Mouse (Mus musculus) kidney, adult 18-20 months (tissue): ENCODE measurements at regions not wholly inside any gene's neighbourhood (a gene's known extent, or its start where the extent isn't known, plus 50 kb on each side); places are given as distances from the start of the nearest gene placed in this dataset.

Source experiments
- DNase-seq: peaks from one replicate; pipeline ENCODE4 v3.0.0; 2021

DNA sequence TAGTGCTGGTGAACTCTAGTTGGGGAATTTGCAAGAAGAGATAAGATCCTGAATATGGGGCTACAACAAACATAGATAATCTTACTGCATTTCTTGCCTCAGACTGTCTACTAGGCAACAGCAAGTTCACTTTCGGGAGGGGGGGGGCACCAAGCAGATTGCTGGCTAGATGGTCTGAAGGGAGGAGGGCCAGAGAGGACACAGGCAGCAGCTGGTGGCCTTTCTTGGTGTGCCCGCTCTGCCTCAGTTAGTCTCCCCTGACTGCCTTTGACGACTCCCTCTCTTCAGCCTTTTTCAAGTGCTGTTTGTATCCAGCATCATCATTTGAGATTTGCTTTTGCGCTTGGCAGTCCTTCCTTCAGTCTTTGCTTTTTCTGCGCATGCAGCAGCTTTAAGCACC lies 242.2 kb downstream of the 1500009L16Rik start:
- DNase-seq, result no peak

DNA sequence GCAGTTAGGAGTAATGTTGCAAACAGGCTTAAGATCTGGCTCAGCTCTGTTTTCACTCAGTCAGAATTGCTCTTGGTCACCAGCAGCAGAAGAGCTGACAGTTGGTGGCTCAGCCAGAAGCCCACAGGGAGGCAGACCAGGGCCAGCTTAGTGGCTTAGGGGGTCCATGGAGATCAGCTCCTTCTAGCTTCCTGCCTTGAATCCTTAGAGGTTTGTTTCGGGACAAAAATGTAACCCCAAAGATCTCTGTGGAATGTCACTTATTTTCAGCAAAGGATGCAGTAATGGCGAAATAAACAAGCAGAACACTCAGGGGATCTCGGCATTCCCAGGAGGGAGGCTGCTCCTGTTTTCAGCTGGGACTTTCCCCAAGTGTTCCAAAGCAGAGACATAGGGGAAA lies 247.8 kb downstream of the 1500009L16Rik start:
- peak; percentile 9 for DNase-seq

DNA sequence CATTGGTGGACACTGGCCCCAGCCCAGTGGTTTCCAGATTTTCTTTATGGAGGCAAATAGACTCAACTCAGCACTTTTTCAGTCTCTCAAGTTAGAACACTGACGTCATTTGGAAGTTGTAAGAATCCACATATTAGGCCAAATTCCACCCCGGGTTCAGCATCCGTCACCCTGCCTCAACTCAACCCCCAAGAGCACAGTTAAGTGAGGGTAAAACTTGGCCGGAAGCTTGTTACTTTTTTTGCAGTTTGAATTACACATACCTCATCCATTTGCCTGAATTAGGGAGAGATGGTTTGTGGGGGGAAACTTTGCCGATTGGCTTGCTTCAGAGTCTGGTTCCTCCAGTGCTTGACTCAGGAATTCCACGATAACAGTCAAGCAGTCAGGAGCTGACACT lies 251.9 kb downstream of the 1500009L16Rik start:
- no peak for DNase-seq

DNA sequence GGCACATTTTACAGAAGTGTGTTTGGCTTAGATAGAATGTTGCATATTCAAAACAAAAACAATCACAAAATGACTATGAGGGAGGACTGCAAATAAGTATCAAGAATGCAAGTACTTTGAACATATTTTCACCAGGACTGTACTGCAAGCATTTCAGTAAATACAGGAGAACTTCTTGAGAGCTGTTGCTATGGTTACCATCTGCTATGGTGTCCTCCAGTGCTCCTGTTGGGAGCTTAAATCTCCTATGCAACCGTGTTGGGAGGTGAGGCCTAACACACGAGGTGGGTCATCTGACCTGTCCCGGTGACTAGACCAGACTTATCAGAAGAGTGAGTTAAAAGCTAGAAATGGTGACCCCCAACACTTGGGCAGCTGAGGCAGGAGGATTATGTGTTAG lies 253.9 kb downstream of the 1500009L16Rik start:
- no peak for DNase-seq

DNA sequence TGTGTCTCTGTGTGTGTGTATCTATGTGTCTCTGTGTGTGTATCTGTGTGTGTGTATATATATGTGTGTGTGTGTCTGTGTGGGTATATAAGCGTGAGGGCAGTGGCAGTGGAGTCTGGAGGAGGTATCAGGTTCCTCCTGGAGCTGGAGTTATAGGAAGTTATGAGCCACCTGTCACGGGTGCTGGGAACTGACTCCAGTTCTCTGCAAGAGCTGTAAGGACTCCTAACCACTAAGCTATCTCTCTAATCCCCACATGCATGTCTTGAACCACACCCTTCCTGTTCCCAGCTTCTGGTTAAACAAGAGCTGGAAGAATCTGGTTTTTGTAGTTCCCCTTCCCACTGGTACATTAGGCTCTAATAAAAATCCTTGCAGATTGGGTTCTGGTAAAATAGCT lies 257.3 kb downstream of the 1500009L16Rik start:
- no peak for DNase-seq

DNA sequence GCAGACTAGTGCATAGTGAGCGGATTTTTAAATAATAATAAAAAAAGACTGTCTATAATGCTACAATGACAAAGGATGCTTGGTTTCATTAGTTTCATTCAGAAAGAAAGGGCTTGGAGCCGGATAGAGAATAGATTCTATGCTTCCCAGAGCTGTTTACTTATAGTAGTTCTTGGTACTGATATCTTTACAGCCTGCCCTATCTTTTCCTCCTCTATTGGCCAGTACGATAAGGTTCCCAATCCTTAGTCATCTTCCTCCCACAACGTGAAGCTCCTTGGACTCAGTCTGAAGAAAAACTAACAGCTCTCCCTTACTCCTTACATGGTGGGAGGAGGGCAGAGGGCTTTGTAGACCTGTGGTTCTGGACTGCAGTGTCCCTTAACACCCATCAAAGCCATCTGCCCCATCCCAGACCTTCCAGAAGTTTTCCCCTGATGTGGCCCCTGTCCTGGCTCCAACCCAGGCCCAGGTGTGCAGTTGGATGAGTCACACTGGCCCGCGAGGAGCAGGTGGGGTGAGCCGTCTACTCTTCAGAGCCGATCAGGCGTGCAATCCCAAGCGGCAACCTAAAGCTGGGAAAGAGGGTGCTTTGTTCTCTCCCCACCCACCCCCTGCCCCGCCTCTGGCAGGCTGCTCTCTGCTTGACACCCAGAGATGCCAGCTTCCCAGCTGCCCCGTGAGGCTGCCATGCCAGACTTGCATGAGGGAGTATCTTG lies 262.2 kb downstream of the 1500009L16Rik start:
- no peak for DNase-seq

DNA sequence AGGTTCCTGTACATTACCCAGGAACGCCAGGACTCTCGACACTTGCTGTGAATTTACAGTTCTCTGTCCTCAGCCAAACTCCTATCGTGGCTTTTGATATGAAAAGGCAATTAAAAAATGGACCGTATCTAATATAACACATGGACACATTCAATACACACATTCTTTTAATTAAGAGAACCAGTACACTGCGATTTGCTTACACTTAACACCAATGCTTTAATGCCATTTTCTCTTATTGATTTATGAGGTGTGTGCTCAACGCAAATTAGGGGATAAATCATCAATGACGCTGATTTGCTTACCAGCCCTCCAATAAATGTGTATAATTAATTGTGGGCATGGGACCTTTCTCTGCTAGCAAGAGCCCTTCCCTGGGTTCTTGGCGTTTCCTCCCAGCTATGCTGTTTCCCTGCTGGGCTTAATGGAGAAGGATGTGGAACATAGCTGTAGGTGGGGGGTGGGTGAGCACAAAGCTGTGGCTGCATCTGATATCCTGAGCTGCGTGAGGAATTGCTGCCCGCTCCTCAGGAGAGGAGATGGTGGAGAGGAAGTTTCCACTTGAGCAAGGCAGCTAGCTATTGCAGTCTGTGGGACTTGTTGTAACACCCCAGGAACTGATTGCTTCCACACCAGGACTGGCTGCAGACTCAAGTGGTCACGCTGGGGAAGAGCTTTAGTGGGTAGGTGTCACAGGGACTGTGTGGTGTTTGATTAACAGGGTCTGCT lies 270.1 kb downstream of the 1500009L16Rik start:
- peak; percentile 15 for DNase-seq

DNA sequence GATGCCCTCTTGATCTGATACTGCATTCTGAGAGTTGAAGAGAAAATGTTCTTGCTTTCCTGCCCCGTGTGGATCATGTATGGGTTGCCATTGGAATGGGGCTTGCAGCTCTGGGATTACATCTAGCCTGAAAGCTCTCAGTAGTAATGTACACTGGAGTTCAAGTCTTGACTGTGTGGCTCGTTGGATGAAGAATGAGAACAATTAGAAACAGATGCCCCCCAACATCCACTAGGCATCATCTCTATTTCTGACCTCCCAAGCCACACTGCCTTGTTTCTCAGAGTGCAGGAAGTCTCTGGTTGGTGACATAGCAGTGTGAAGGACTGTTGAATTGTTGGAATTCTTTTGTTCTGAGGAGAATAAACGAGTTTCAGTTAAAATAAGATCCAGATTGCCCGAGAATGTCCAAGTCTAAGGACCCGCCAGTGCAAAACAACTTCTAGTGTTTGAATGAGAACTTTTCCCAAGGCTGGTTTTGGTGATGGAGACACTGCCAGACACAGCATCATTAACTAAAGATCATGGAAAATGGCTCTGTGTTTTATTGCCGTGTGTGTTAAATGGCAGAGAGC lies 272.4 kb downstream of the 1500009L16Rik start:
- DNase-seq, result no peak

DNA sequence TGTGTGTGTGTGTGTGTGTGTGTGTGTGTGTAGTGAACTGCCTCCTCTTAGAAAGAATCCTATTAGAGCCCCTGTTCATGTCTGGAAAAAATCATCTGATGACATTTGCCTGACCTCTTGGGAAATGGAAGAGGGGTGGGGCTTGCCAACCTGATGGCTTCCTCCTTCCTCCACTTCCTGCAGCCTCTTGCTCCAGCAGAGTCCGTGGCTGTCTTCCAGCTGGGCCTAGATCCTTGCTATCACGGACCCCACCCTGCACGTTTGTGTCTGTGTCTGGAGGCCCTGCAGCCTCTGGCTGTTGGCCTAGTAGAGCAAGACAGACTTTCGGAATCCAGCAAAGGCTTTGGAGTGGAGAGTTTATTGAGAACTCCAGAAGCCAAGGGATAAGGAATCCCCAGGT lies 273.2 kb downstream of the 1500009L16Rik start:
- peak; percentile 68 for DNase-seq

DNA sequence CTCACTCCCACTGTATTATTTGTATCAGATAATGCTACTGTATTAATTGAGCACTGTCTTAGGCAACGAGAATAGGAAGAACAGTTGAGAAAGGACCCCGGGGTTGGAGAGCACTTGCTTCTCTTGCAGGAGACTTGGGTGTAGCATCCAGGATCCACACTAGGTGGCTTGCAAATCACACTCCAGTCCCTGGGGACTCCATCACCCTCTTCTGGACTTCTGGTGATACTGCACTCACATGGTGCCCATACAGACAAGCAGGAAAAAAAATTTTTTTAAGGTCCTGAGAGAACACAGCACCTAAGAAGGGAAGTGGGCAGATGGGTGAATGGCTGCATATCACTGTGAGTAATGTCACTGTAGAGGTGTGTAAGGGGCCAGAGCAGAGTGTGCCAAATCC lies 273.8 kb downstream of the 1500009L16Rik start:
- DNase-seq, result no peak

DNA sequence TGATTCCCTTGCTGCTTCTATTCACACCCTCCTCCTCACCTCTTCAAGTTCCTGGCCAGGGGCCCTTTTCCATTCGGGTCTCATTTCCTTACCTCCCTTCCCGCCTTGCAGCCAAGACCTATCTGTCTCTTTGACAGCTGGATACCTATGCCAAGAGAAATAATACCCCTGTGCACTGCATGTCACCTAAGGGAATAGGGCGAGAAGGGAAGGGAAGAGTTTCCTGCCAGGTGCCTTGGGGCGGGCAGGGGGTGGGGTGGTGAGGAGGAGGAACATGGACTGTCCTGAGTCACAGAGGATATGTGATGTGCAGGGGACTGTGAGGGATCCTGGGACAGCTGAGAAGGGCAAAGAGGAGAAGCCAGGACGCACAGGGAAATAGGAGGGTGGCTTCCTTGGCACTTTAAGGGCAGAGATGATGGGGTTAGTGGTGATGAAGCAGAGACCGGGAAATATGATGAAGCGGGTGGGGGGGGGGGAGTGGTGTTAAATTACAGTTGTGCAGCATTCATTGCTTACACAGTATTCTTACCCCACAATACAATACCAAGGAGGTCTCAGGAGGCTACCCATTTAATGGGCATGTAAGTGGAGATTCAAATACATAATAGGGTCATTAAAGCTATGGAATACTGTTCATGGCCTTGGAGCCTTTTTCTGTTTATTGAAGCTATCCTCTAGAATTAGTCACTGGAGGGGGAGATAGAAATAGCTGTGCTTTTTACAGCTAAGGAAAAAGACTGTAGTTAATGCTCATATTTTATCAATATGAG lies 278.0 kb downstream of the 1500009L16Rik start:
- peak; percentile 45 for DNase-seq

DNA sequence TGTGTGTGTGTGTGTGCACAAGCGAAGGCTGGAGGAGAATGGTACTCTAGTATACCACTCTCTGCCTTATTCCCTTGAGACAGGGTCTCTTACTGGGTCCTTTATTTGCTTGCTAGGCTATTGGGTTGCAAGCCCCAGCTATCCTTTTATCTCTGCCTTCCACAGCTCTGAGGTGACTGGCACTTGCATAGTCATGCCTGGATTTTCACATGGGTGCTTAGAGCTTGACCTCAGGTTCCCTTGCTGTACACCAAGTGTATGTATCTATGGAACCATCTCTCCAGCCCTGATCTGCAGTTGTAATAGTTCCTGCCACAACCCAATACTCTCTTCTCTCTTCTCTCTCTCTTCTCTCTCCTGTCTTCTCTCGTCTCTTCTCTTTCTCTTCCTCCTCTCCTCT lies 280.1 kb downstream of the 1500009L16Rik start:
- DNase-seq, result no peak

DNA sequence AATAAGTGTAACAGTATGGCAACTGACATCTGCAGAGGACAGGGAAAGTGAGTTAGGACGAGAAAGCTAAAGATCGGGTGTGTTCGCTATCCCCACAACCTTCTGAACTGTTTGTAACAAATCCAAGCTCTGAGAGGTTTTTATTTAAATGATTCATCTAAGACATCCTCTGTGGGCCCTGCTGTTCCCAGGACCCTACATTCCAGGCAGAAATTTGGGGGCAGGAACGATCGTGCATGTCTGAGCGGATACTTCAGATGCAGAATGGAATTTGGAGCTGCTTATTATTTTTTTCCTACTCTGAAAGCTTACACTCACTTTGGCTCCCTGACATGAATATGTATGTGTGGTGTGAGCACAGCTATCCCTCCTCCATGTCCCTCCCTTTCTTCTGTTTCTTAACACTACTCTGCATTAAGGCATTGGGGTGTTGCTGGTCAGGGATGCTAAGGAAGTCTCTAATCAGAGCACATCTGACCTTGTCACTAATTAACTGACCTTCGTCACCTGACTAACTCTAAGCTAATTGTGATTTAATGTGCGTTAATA lies 281.0 kb downstream of the 1500009L16Rik start:
- DNase-seq, result no peak

DNA sequence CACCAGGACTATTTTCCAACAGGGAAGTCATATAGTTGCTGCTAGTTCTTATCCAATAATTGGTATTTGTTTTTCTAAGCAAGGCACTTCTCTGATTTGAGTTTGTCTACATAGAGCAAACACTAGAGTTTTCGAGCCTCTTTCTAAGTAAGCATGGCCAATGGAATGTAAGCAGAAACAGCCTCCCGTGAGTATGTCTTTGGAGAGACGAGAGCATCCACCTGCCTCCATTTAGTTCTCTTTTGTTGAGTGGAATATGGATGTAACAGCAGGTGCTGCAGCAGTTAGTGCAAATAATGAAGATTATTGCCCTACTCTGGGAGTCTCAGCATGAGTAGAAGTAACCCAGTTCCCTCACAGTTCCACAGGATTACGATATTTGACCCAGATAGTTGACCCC lies 286.3 kb downstream of the 1500009L16Rik start:
- no peak for DNase-seq

DNA sequence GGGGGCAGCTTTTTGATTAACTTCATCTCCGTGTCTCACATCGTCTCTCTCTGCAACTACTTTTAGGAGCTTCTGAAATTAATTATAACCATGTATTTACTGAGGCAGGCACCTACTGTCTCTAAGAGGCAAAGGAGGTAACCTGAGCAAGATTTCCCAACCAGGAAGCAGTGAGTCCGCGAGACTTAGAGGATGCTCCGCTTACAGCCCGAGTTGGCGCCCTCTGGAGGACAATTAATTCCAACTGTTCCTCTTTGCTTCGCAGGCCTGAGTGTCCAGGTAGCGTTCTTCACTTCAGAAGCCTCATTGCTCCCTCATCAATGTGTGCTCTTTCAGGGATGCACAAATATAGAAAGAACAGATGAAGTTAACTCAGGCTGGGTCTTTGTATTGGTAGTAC lies 296.7 kb downstream of the 1500009L16Rik start:
- DNase-seq, result peak; percentile 59

DNA sequence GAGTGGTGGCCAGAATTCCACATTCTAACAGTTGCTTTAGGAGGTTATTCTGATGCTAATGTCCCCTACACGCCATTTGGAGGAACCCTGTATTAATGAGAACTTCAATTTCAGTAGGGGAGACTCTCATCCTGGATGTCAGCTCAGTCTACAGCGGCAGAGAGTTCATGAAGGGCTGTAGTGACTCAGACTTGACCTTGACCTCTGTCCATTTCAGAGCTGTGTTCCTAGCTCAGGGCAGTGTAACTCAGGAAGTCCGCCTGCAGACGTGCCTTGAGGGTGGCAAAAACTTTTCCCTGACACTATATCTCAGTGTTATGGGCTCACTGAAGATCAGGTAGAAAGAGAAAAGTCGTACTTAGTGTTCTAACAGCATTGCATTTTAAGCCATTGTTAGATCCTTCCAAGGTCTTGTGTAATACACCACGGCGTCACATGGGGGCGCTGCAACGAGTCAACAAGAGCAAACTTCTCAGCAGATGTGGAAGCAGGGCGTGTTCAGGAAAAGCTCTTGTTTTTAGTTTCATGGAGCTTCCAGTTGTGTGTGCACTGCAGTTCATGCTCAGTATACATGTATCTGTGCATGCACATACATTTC lies 297.5 kb downstream of the 1500009L16Rik start:
- DNase-seq, result peak; percentile 61

DNA sequence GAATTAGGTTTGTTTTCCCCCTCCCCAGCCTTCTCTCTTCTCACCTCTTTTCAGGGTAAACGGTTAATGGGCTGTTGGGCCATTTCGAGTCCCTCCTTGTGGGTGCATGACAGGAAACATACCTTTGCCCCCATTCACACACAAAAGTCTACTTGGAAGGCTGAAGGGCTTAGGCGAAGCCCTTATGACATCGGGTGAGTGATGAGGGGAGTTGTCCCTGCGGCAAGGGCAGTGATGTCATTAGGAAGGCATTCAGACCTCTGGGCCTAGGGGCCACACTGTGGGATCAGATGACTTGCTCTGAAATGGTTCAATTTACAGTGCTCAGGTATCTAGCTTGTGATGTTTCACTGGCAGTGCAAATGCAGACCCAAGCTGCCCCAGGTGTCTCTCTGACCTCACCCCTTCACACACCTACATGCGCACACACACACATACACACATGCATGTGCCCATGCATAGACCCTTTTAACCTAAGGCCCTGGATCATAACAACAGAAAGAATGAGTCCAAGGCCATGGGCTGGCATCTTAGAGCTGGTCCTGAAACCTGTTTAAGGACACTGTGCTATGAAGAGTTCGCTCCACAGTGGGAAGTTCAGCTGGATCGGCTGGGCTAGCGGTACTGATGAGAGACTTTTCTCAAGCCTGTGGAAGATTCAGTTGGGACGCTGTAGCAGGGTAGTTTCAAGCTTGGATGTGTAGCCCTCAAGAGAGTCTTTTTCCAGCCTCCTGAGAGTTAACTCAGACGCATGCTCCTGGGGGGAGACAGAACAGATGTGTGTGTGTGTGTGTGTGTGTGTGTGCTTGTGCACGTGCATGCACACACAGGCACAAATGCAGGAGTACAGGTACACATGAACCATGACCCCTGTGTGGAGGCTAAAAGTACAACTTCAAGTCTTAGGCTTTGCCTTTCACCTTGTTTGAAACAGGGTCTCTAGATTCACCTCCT lies 298.8 kb downstream of the 1500009L16Rik start:
- DNase-seq, result no peak

DNA sequence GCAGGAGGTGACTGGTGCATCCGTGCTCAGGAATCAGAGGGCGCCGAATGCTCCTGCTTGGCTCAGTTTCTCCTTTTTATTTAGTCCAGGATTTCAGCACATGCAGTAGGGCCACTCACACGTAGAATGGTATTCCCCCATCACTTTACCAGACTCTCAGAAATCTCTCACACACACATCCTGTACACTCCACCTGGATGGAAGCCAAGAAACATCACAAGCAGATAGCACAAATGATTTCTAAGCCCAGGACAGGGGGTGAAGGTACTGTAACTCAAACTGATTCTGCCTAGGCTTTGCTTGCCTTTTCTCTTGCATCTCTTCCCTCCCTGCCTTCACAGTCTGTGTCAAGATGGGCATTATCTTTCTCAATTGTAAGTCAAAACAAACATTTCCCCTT lies 301.6 kb downstream of the 1500009L16Rik start:
- no peak for DNase-seq

DNA sequence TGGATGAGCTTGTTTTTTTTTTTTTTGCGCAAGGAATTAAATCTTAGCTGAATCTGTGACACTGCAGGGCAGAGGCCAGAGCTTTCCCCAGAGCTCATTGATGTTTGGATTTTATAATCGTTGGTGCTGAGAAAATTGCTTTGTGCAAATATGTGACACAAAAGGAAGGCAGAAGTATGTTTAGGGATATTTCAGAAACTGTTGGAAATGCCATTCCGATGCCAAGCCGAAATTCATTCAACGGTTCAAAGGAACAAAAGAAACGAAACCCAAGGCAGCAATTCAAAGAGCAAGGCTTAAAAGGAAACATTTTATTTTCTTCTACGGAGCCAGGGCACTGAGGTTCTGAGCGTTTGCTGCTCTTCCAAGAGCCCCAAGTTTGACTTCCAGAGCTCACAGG lies 302.2 kb downstream of the 1500009L16Rik start:
- no peak for DNase-seq

DNA sequence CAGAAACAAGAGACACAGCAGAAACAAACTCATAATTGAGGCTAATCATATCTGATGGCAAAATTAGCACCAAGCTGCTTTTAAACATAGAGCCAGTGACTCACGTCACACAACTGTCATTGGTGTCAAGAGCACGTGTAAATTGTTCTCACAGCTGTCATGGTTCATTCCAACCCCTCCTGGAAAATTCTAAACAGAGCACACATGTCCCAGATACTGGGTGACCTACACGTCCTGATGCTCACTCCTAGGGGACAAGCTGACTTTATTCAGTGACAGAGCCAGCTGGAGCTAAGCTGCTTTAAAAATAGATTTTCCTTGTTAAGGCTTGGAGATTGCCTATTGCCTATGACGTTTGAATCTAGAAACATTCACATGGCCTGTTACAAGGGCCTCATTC lies 304.1 kb downstream of the 1500009L16Rik start:
- DNase-seq, result no peak

DNA sequence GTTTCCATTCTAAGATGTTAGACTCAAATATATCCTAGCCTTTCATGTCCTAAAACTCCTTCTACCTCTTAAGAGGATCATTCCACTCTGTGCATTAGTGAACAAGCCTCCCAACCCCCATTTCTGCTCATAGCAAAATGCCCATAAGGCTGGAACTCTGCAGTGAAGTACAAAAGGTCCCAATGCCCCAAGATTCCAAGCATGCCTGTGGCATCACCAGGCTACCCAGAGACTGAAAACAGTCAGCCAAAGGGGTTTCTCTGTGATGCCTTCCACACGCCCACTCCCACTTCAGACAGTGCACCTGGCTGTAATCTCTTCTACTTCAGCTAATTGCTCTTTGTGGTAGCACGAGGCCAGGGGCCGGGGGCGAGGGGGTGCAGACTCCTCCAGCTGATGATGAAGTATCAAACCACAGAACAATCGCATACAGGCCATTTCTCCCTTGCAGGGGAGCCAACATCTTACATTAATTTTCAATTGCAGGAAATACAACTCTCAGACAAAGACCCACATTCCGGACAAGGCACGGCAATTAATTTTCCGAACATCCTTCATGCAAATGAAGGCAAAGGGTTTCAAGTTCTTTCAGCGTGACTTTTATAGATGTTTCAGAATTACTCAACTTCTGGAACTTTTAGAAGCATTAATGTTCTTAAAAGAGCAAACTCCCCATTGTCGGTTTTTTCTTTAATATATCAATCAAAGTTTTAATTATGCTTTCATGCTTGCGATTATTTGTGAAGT lies 313.6 kb downstream of the 1500009L16Rik start:
- no peak for DNase-seq
